Mouse (Mus musculus): ENCODE results near the gene Dph7. TPM values are rescaled to one million over a fixed set of nuclear protein-coding genes. Genes with fewer than 3 reads are reported as not detected.
A peak's percentile ranks its signal among the peaks of the same experiment; 100 is the strongest.

Dph7 gene
- polyA plus RNA-seq, 1 experiment from 2014 or later, result 37.7 TPM

DNA sequence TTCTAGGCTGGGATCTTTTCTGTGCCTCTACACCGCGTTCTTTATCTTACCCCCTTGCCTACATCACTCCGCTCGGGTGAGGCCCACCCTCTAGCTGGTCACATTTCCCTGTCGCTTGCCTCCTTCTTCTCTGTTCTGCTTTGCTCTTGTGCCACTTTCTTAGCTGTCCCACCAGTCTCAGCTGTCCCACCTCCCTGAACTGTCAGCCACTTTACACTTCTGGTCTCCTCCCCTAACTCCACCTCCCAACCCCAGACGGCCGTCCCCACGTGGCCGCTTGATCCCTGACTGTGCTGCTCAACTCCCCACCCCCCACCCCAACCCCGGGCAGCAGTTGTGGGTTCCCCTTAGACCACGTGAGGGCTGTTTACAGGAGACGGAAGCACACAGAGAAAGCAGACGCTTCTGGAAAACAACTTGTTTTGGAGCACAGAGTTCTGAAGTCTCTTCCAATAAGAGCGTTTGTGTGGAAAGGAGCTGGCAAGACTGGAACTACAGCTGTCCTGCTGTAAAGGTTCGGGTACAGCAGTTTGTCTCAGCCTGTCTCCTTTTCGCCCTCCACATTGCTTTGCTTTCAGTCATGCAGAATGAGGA, 13.6 kb downstream of the Dph7 start, which contains the start of gene Pnpla7:
Pnpla7 (plus strand) TSS at position 330 of the 594 bp plus-strand sequence.
- no peaks in the 10 kb centered on the region for H3K27me3 ChIP-seq (replicated peaks)
- H3K4me3 ChIP-seq, result peak within 1 kb of the TSS; percentile 72
- peak within 1 kb of the TSS; percentile 98 for H3K4me2 ChIP-seq
- H3K4me1 ChIP-seq, result peaks cover 24% of the 10 kb centered on the region
- under 1% methylated on average over 16 of the region's 16 CpGs for WGBS
- peak; percentile 26; the same call in 1 of the 2 replicates for ATAC-seq (replicated peaks)
- peaks cover 10% of the 10 kb centered on the region for H3K36me3 ChIP-seq (replicated peaks)
- peak within 1 kb of the TSS; percentile 89 for H3K27ac ChIP-seq
- H3K9me3 ChIP-seq, result no peaks in the 10 kb centered on the region
- H3K9ac ChIP-seq, result peak within 1 kb of the TSS; percentile 57

DNA sequence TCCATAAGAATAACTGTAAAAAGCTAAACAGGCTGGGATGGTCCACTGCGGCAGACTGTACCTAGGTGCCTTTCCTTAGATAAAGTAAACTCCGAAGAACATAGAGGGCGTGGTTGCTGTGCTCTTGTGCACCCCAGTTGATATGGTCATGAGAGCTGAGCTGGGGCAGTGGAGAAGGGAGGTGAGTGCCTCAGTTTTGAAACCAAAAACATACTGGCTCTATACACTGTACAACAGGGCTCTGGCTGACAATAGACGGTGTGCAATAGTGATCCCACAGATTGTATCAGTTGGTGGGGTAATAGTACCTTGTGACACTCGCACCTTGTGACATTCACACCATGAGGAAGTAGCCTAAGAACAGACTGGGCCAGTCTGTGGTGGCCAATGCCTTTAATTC, 14.8 kb downstream of the Dph7 start:
- H3K27me3 ChIP-seq (replicated peaks), result no peaks in the 10 kb centered on the region
- no peaks in the 10 kb centered on the region for H3K9me3 ChIP-seq
- no peak overlapping the region for H3K9ac ChIP-seq
- H3K36me3 ChIP-seq (replicated peaks), result peaks cover 6% of the 10 kb centered on the region
- 91% methylated on average over 5 of the region's 5 CpGs for WGBS
- peaks cover 24% of the 10 kb centered on the region for H3K4me1 ChIP-seq
- no peak overlapping the region for H3K4me2 ChIP-seq
- ATAC-seq (replicated peaks), result no peak
- no peak overlapping the region for H3K27ac ChIP-seq
- no peak overlapping the region for H3K4me3 ChIP-seq

DNA sequence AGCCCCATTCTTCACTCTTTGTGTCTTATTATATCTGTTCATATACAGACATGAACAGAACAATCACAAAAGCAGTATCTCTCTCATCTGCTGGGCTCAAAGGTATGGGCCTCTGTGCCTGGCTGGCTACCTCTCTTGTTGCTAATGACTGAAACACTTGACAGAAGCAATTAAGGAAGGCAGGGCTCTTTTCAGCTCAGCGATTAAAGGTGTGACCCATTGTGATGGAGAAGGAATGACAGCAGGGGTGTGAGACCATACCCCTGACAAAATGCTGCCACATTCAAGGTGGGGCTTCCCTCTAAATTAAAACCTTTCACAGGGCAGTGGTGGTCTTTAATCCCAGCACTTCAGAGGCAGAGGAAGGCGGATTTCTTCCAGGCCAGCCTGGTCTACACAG, 25.6 kb downstream of the Dph7 start:
- no peak overlapping the region for H3K4me3 ChIP-seq
- ATAC-seq (replicated peaks), result no peak
- no peak overlapping the region for H3K27ac ChIP-seq
- no peaks in the 10 kb centered on the region for H3K9me3 ChIP-seq
- 75% methylated on average over 2 of the region's 2 CpGs for WGBS
- no peaks in the 10 kb centered on the region for H3K4me1 ChIP-seq
- no peak overlapping the region for H3K4me2 ChIP-seq
- H3K27me3 ChIP-seq (replicated peaks), result no peaks in the 10 kb centered on the region
- no peak overlapping the region for H3K9ac ChIP-seq
- no peaks in the 10 kb centered on the region for H3K36me3 ChIP-seq (replicated peaks)

DNA sequence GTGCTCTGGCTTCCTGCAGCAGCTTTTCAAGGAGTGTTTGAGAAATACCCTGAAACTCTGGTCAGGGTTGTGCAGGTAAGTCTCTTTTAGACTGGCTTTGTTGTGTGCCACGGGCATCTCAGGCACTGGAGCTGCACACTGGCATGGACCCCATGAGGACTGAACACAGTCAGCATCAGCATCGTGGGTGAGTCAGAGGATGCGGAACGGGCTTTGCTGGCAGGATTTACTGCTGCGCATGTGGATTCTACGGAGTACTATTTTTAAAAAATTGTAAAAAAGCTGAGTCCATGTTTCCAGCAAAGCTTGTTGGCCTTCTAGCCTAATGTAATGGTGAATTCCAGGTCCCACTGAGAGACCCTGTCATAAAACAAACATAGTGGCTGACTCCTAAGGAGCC, 33.1 kb downstream of the Dph7 start:
- Histone ChIP-seq H3K36me3 (replicated peaks) (no peaks in the 10 kb centered on the region), H3K4me3 (no peak overlapping the region), H3K9ac (no peak overlapping the region), H3K4me2 (no peak overlapping the region), H3K27ac (no peak overlapping the region), H3K27me3 (replicated peaks) (no peaks in the 10 kb centered on the region), H3K4me1 (no peaks in the 10 kb centered on the region), H3K9me3 (no peaks in the 10 kb centered on the region)
- WGBS, result 95% methylated on average over 6 of the region's 6 CpGs
- no peak for ATAC-seq (replicated peaks)

DNA sequence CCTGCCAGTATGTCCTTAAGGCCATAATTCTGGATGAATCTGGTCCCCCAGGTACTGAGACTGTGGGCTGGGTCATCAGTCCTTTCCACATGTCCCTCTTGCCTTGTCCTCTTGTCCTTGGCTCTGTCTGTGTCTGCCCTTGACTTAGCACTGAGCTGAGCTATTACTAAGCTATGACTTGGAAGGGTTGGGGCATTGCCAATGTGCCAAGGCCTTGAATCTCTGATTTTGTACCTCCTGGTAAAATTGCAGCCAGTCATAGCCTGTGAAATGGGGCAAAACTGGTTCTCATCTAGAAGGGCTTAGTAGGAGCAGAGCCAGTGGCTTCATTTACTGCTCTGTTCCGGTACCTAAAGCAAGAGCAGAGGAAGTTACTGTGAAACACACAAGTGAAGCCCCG, 34.3 kb downstream of the Dph7 start:
- Histone ChIP-seq H3K4me2 (no peak overlapping the region), H3K4me1 (no peaks in the 10 kb centered on the region), H3K9ac (no peak overlapping the region), H3K36me3 (replicated peaks) (no peaks in the 10 kb centered on the region), H3K9me3 (no peaks in the 10 kb centered on the region), H3K4me3 (no peak overlapping the region), H3K27ac (no peak overlapping the region), H3K27me3 (replicated peaks) (no peaks in the 10 kb centered on the region)
- no peak for ATAC-seq (replicated peaks)
- WGBS, result 93% methylated on average over 2 of the region's 2 CpGs

DNA sequence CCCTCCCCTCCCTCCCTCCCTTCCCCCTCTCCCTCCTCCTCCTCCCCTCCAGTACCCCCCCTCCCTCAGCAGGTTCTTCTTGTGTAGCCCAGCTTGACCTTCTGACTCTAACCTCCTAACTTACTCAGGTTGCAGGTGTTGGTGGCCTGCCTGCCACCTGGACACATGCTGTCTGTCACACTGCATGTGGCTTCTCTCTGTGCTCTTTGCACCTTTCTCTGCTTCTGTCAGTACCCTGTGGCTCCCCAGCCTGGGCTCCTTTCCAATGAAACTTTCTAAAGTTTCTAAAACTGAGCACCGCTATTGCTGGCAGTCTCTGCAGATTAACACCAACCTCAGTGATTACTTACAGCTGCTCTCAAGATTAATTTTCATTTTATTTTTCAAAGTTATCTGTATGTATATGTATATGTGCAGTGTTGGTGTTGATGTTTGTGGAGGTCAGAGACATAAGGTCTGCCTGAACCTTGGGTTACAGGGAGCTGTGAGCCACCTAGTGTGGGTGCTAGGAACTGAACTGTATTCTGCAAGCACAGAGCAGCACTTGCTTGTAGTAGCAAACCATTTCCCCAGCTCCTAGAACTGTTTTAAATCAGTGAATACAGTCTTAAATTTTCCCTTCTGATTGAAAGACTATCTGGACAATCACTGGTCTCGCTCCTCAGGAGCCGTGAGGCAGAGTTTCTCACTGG, 38.5 kb downstream of the Dph7 start:
- Histone ChIP-seq H3K36me3 (replicated peaks) (no peaks in the 10 kb centered on the region), H3K9ac (no peak overlapping the region), H3K9me3 (no peaks in the 10 kb centered on the region), H3K4me3 (no peak overlapping the region), H3K4me1 (no peaks in the 10 kb centered on the region), H3K27me3 (replicated peaks) (no peaks in the 10 kb centered on the region), H3K27ac (no peak overlapping the region), H3K4me2 (no peak overlapping the region)
- ATAC-seq (replicated peaks), result no peak
- WGBS, result 81% methylated on average over 3 of the region's 3 CpGs

DNA sequence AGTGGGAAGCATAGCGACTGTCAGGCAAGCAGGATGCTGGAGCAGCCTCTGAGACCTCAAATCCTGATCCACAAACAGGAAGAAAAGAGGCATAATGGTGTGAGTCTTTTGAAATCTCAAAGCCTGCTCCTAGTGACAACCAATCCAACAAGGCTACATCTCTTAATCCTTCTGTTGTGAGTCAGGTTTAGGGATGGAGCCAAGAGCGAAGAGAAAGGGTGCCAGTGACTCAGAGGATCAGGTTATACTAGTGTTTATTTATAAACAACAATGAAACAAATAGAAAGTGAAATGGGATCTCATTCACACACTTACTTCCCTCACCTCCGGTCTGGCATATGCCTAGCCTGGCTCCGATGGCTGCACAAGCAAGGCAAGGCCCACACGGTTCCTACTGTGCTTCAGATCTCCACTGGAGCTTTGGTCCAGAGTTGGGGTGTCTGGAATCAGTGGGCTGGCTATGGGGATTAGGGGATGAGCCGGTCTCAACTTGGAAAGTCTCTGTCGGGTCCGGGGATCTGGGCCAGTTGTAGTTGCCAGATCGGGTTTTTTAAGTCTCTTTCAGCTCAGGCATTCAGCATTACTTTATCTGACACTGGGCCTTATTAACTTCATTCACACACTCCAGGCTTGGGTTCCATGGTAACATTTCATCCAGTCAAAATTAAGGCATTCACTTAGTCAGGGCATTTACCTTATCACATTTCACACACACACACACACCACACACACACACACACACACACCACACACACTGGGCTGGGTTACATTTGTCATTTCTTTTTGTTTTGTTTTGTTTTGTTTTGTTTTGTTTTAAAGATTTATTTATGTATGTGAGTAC, 42.0 kb downstream of the Dph7 start:
- WGBS, result 42% methylated on average over 9 of the region's 9 CpGs

DNA sequence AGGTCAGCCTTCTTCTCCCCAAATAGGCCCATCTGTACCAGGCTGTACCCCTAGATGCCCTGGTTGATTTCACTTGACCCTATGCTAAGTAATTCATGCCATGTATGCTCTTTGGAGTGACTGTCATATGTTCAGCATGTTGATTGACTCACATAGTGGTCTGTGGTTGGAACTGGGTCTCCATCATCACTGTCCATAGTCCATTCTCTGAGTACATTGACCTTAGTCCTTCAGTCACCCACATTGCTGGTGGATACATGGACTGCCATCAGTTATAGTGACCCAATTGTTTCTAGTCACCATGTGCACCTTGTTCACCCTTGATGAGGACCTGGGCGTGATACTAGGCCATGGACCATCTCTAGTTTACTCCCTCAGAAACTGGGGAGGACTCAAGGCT, 44.6 kb downstream of the Dph7 start:
- no peak overlapping the region for H3K4me2 ChIP-seq
- WGBS, result 95% methylated on average over 1 of the region's 1 CpGs
- no peak overlapping the region for H3K4me3 ChIP-seq
- no peak overlapping the region for H3K27ac ChIP-seq
- H3K27me3 ChIP-seq (replicated peaks), result no peaks in the 10 kb centered on the region
- no peaks in the 10 kb centered on the region for H3K36me3 ChIP-seq (replicated peaks)
- no peak for ATAC-seq (replicated peaks)
- H3K9ac ChIP-seq, result no peak overlapping the region
- no peaks in the 10 kb centered on the region for H3K9me3 ChIP-seq
- no peaks in the 10 kb centered on the region for H3K4me1 ChIP-seq

More for the DNA sequence above, 42.0 kb downstream of the Dph7 start:
- Histone ChIP-seq H3K27ac (no peak overlapping the region), H3K4me1 (no peaks in the 10 kb centered on the region), H3K4me3 (no peak overlapping the region), H3K9me3 (no peaks in the 10 kb centered on the region), H3K9ac (no peak overlapping the region), H3K36me3 (replicated peaks) (no peaks in the 10 kb centered on the region), H3K27me3 (replicated peaks) (no peaks in the 10 kb centered on the region), H3K4me2 (no peak overlapping the region)
- peak; percentile 56; the same call in 1 of the 2 replicates for ATAC-seq (replicated peaks)

DNA sequence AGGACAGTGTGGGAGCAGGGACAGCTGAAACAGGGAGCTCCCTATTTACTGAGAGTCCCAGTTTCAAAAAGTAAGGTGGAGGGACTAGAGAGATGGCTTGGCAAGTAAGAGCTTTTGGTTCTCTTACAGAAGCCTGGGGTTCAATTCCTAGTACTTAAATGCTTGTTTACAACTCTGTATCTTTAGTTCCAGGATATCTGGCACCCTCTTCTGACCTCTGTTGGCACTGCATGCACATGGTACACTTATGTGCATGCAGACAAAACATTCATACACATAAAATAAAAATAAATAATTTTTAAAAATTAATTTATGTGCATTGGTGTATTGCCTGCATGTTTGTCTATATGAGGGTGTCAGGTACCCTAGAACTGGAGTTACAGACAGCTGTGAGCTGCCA, 46.0 kb downstream of the Dph7 start:
- no peaks in the 10 kb centered on the region for H3K27me3 ChIP-seq (replicated peaks)
- H3K4me2 ChIP-seq, result no peak overlapping the region
- no peak overlapping the region for H3K9ac ChIP-seq
- no peaks in the 10 kb centered on the region for H3K36me3 ChIP-seq (replicated peaks)
- no peak overlapping the region for H3K4me3 ChIP-seq
- H3K4me1 ChIP-seq, result no peaks in the 10 kb centered on the region
- H3K9me3 ChIP-seq, result no peaks in the 10 kb centered on the region
- ATAC-seq (replicated peaks), result no peak
- no peak overlapping the region for H3K27ac ChIP-seq

Small RNA genes within 50 kb of the gene (microRNA-seq; reads per million reads assigned to microRNA genes)
- not detected for gene Gm22875

Other genes with a start within 250 kb of the Dph7 start
- 17.0 and 18.4 TPM in 2 replicates for gene Cacna1b, start 199.2 kb upstream of the Dph7 start, polyA plus RNA-seq (2015; fragmentation: Nextera tagmentation; extraction: Ambion mirVana)
- gene Ehmt1, start 42.8 kb upstream of the Dph7 start, polyA plus RNA-seq (2015; fragmentation: Nextera tagmentation; extraction: Ambion mirVana), result 108 and 117 TPM in 2 replicates
- 33.5 and 35.7 TPM in 2 replicates for gene Arrdc1, start 27.1 kb upstream of the Dph7 start, polyA plus RNA-seq (2015; fragmentation: Nextera tagmentation; extraction: Ambion mirVana)
- gene Zmynd19, start 12.6 kb upstream of the Dph7 start, polyA plus RNA-seq (2015; fragmentation: Nextera tagmentation; extraction: Ambion mirVana), result 24.3 and 25.3 TPM in 2 replicates
- gene Mrpl41, start 12.7 kb downstream of the Dph7 start, polyA plus RNA-seq (2015; fragmentation: Nextera tagmentation; extraction: Ambion mirVana), result 139 and 148 TPM in 2 replicates
- gene Pnpla7, start 13.6 kb downstream of the Dph7 start, polyA plus RNA-seq (2015; fragmentation: Nextera tagmentation; extraction: Ambion mirVana), result 3.3 and 4.5 TPM in 2 replicates
- gene Nsmf, start 92.0 kb downstream of the Dph7 start, polyA plus RNA-seq (2015; fragmentation: Nextera tagmentation; extraction: Ambion mirVana), result 180 and 188 TPM in 2 replicates
- gene Entpd8, start 117.9 kb downstream of the Dph7 start, polyA plus RNA-seq (2015; fragmentation: Nextera tagmentation; extraction: Ambion mirVana), result not detected in 2 replicates
- gene Noxa1, start 132.7 kb downstream of the Dph7 start, polyA plus RNA-seq (2015; fragmentation: Nextera tagmentation; extraction: Ambion mirVana), result not detected in 2 replicates
- gene Nrarp, start 218.4 kb downstream of the Dph7 start, polyA plus RNA-seq (2015; fragmentation: Nextera tagmentation; extraction: Ambion mirVana), result 15.3 and 18.1 TPM in 2 replicates
- gene Tor4a, start 234.5 kb downstream of the Dph7 start, polyA plus RNA-seq (2015; fragmentation: Nextera tagmentation; extraction: Ambion mirVana), result 1.9 and 2.0 TPM in 2 replicates
- 126 and 129 TPM in 2 replicates for gene Nelfb, start 249.1 kb downstream of the Dph7 start, polyA plus RNA-seq (2015; fragmentation: Nextera tagmentation; extraction: Ambion mirVana)

All from midbrain, embryonic 15.5 days (tissue).